Mouse (Mus musculus) neural tube, embryonic 11.5 days (tissue): Measurements from ENCODE around the gene 1700092M07Rik. TPM values are rescaled to one million over a fixed set of nuclear protein-coding genes. Genes with fewer than 3 reads are reported as not detected.

Experiments
- ATAC-seq: fragments of 200-750 bp; cut with Nextera tagmentation; 2 replicates; pipeline ENCODE4 v1.8.0; 2017; ENCODE audit warnings: moderate number of reproducible peaks, mild to moderate bottlenecking, moderate TSS enrichment, moderate library complexity; ENCODE audit not compliant: insufficient read depth, low FRiP score, low TSS enrichment
- DNase-seq: peaks from one replicate; pipeline ENCODE4 v3.0.0-alpha.2; 2015; ENCODE audit warnings: low spot score
- H3K27ac ChIP-seq: fragments of 300-500 bp; sonication (generic); 2 replicates; pipeline ENCODE4 v1.5.1; 2014; ENCODE audit warnings: low read depth, mild to moderate bottlenecking, low read length
- H3K27me3 ChIP-seq: fragments of 300-500 bp; sonication (generic); 2 replicates; pipeline ENCODE4 v1.6.1; 2014; ENCODE audit warnings: mild to moderate bottlenecking, low read length, mixed read lengths; ENCODE audit not compliant: control insufficient read depth, insufficient read depth
- H3K36me3 ChIP-seq: fragments of 300-500 bp; sonication (generic); 2 replicates; pipeline ENCODE4 v1.6.1; 2014; ENCODE audit warnings: mild to moderate bottlenecking, low read length, moderate library complexity, mixed read lengths; ENCODE audit not compliant: control insufficient read depth, insufficient read depth
- H3K4me1 ChIP-seq: fragments of 300-500 bp; sonication (generic); 2 replicates; pipeline ENCODE4 v1.6.1; 2014; ENCODE audit warnings: low read length, mixed read lengths; ENCODE audit not compliant: control insufficient read depth, insufficient read depth
- H3K4me2 ChIP-seq: fragments of 300-500 bp; sonication (generic); 2 replicates; pipeline ENCODE4 v1.6.1; 2014; ENCODE audit warnings: low read depth, mild to moderate bottlenecking, moderate library complexity
- H3K4me3 ChIP-seq: fragments of 300-500 bp; sonication (generic); 2 replicates; pipeline ENCODE4 v1.5.1; 2014; ENCODE audit warnings: low read depth, low read length
- H3K9ac ChIP-seq: fragments of 300-500 bp; sonication (generic); 2 replicates; pipeline ENCODE4 v1.6.1; 2014; ENCODE audit warnings: mild to moderate bottlenecking, low read length
- H3K9me3 ChIP-seq: fragments of 300-500 bp; sonication (generic); 2 replicates; pipeline ENCODE4 v1.6.1; 2016; ENCODE audit warnings: low read length; ENCODE audit not compliant: control insufficient read depth
- WGBS: fragments of 180-500 bp; shearing (Covaris S2); extraction: QIAGEN DNeasy Blood & Tissue Kit; methylation state at CpG from one replicate; pipeline ENCODE4 v1.1.7; 2014; 5-methylcytosine and 5-hydroxymethylcytosine counted together
- polyA plus RNA-seq: library from polyadenylated mRNA; unstranded; fragments of >200 nt; fragmentation: Nextera tagmentation; extraction: Ambion mirVana; gene quantifications from 2 replicates; pipeline ENCODE4 v1.2.1, GENCODE M21; 2014

The 1700092M07Rik gene
- polyA plus RNA-seq, 1 experiment from 2014 or later: 2.1 TPM

GRCm38 (mm10) chr19:8722559-8722906 is 18.0 kb upstream of the 1700092M07Rik start:
- H3K9ac ChIP-seq: peak overlapping the region; percentile 96
- no peaks in the 10 kb centered on the region for H3K27me3 ChIP-seq
- H3K9me3 ChIP-seq: no peaks in the 10 kb centered on the region
- H3K4me3 ChIP-seq: peak overlapping the region; percentile 88
- DNase-seq: no peak
- H3K27ac ChIP-seq: peak overlapping the region; percentile 83
- 0% methylated on average over 5 of the region's 5 CpGs for WGBS
- H3K4me1 ChIP-seq: peaks cover 19% of the 10 kb centered on the region
- peak overlapping the region; percentile 82 for H3K4me2 ChIP-seq
- peaks cover 6% of the 10 kb centered on the region for H3K36me3 ChIP-seq
- peak; percentile 5; the same call in 1 of the 2 replicates for ATAC-seq

- Histone ChIP-seq H3K27me3 (no peaks in the 10 kb centered on the region), H3K27ac (peak within 1 kb of the TSS; percentile 83), H3K4me3 (peak within 1 kb of the TSS; percentile 88), H3K9ac (peak within 1 kb of the TSS; percentile 96), H3K4me1 (peaks cover 19% of the 10 kb centered on the region), H3K4me2 (peak within 1 kb of the TSS; percentile 82), H3K36me3 (peaks cover 6% of the 10 kb centered on the region), H3K9me3 (no peaks in the 10 kb centered on the region)
- ATAC-seq (peak; percentile 90), DNase-seq (peak; percentile 97)
- under 1% methylated on average over 50 of the region's 50 CpGs for whole genome bisulfite sequencing
Measured at GRCm38 (mm10) chr19:8722907-8723573, 17.5 kb upstream of the 1700092M07Rik start, which contains the start of gene Slc3a2. TSS of gene Slc3a2 (minus strand) at chr19:8723369.

- peak; percentile 26 for DNase-seq
- Histone ChIP-seq H3K27ac (peak overlapping the region; percentile 65), H3K9me3 (no peaks in the 10 kb centered on the region), H3K9ac (peak overlapping the region; percentile 96), H3K4me2 (peak overlapping the region; percentile 82), H3K4me3 (peak overlapping the region; percentile 88), H3K4me1 (peaks cover 19% of the 10 kb centered on the region), H3K27me3 (no peaks in the 10 kb centered on the region), H3K36me3 (peaks cover 6% of the 10 kb centered on the region)
- under 1% methylated on average over 20 of the region's 20 CpGs for WGBS
- no peak for ATAC-seq
Measured at GRCm38 (mm10) chr19:8723574-8724346, 16.8 kb upstream of the 1700092M07Rik start.

GRCm38 (mm10) chr19:8724392-8724791 is 16.1 kb upstream of the 1700092M07Rik start:
- peak overlapping the region; percentile 96 for H3K9ac ChIP-seq
- no peak for DNase-seq
- H3K27ac ChIP-seq: peak overlapping the region; percentile 65; the same call in 1 of the 2 replicates
- H3K4me1 ChIP-seq: peaks cover 19% of the 10 kb centered on the region
- peak overlapping the region; percentile 88 for H3K4me3 ChIP-seq
- WGBS: 1% methylated on average over 2 of the region's 2 CpGs
- peak overlapping the region; percentile 82 for H3K4me2 ChIP-seq
- peaks cover 6% of the 10 kb centered on the region for H3K36me3 ChIP-seq
- no peaks in the 10 kb centered on the region for H3K27me3 ChIP-seq
- no peak for ATAC-seq
- H3K9me3 ChIP-seq: no peaks in the 10 kb centered on the region

GRCm38 (mm10) chr19:8725081-8725613 is 15.4 kb upstream of the 1700092M07Rik start:
- H3K36me3 ChIP-seq: peaks cover 6% of the 10 kb centered on the region
- WGBS: 54% methylated on average over 4 of the region's 4 CpGs
- H3K27me3 ChIP-seq: no peaks in the 10 kb centered on the region
- DNase-seq (no peak), ATAC-seq (no peak)
- H3K4me3 ChIP-seq: peak overlapping the region; percentile 88
- H3K4me2 ChIP-seq: peak overlapping the region; percentile 82
- H3K4me1 ChIP-seq: peaks cover 19% of the 10 kb centered on the region
- no peaks in the 10 kb centered on the region for H3K9me3 ChIP-seq
- no peak overlapping the region for H3K27ac ChIP-seq
- peak overlapping the region; percentile 96 for H3K9ac ChIP-seq

- H3K4me1 ChIP-seq: peaks cover 19% of the 10 kb centered on the region
- no peaks in the 10 kb centered on the region for H3K9me3 ChIP-seq
- no peak overlapping the region for H3K27ac ChIP-seq
- H3K36me3 ChIP-seq: peaks cover 6% of the 10 kb centered on the region
- H3K4me3 ChIP-seq: no peak overlapping the region
- DNase-seq: no peak
- WGBS: 13% methylated on average over 3 of the region's 3 CpGs
- no peaks in the 10 kb centered on the region for H3K27me3 ChIP-seq
- H3K9ac ChIP-seq: no peak overlapping the region
- H3K4me2 ChIP-seq: no peak overlapping the region
- ATAC-seq: no peak
Measured at GRCm38 (mm10) chr19:8726609-8727390, 13.7 kb upstream of the 1700092M07Rik start.

GRCm38 (mm10) chr19:8727495-8728114 is 12.9 kb upstream of the 1700092M07Rik start:
- no peak for ATAC-seq
- Histone ChIP-seq H3K4me2 (no peak overlapping the region), H3K36me3 (peaks cover 6% of the 10 kb centered on the region), H3K4me3 (no peak overlapping the region), H3K9me3 (no peaks in the 10 kb centered on the region), H3K4me1 (peaks cover 12% of the 10 kb centered on the region), H3K9ac (no peak overlapping the region), H3K27ac (0 out of 2 replicates have a peak overlapping the region, but pooled peaks have one; percentile 8), H3K27me3 (no peaks in the 10 kb centered on the region)
- no peak for DNase-seq
- 29% methylated on average over 5 of the region's 5 CpGs for WGBS
